Mouse (Mus musculus): Measurements from ENCODE around the gene Usp37.
"Not testable (repeated sequence)": the region's sequence is repeated elsewhere in the genome, so short reads cannot be mapped to it uniquely, and the experiment has no call there.

The Usp37 gene

GRCm38 (mm10) chr1:74544184-74544583 is at the start of gene Usp37:
Gene Usp37 (minus strand): TSS chr1:74544284.
- no peak for DNase-seq (ENCODE audit: low spot score in 2 of 2)

- peak; percentile 85 to 97 for DNase-seq (ENCODE audit: low spot score in 2 of 2)
These were observed 43.8 kb upstream of the Usp37 start, which contains the start of the genes Zfp142 and Bcs1l for GRCm38 (mm10) chr1:74587773-74588445. Gene Zfp142 (minus strand): TSS chr1:74588246. Gene Bcs1l (plus strand): TSS chr1:74588289.

- DNase-seq (ENCODE audit: low spot score in 2 of 2): peak in 1 of 2 experiments; percentile 67
These were observed 43.2 kb upstream of the Usp37 start for GRCm38 (mm10) chr1:74587233-74587772.

- no peak for DNase-seq (ENCODE audit: low spot score in 2 of 2)
These were observed 40.7 kb upstream of the Usp37 start for GRCm38 (mm10) chr1:74584616-74585398.

GRCm38 (mm10) chr1:74582621-74583020 is 38.5 kb upstream of the Usp37 start:
- no peak for DNase-seq (ENCODE audit: low spot score in 2 of 2)

GRCm38 (mm10) chr1:74569739-74570719 is 25.9 kb upstream of the Usp37 start:
- no peak for DNase-seq (ENCODE audit: low spot score in 2 of 2)

GRCm38 (mm10) chr1:74565834-74566233 is 21.8 kb upstream of the Usp37 start:
- DNase-seq (ENCODE audit: low spot score in 2 of 2): no peak

- no peak for DNase-seq (ENCODE audit: low spot score in 2 of 2)
These were observed 15.0 kb upstream of the Usp37 start for GRCm38 (mm10) chr1:74559061-74559460.

- no peak for DNase-seq (ENCODE audit: low spot score in 2 of 2)
These were observed 1.6 kb downstream of the Usp37 start, which contains the start of gene Plcd4 for GRCm38 (mm10) chr1:74542451-74542961. Gene Plcd4 (plus strand): TSS chr1:74542888.

GRCm38 (mm10) chr1:74538650-74539049 is 5.4 kb downstream of the Usp37 start:
- no peak for DNase-seq (ENCODE audit: low spot score in 2 of 2)

GRCm38 (mm10) chr1:74528589-74528988 is 15.5 kb downstream of the Usp37 start:
- no peak for DNase-seq (ENCODE audit: low spot score in 2 of 2)

GRCm38 (mm10) chr1:74524746-74525145 is 19.3 kb downstream of the Usp37 start:
- DNase-seq (ENCODE audit: low spot score in 2 of 2): no peak

- no peak for DNase-seq (ENCODE audit: low spot score in 2 of 2)
These were observed 24.2 kb downstream of the Usp37 start for GRCm38 (mm10) chr1:74519875-74520274.

GRCm38 (mm10) chr1:74512999-74513398 is 31.1 kb downstream of the Usp37 start:
- not testable (repeated sequence) for DNase-seq (ENCODE audit: low spot score in 2 of 2)

- DNase-seq (ENCODE audit: low spot score in 2 of 2): no peak
These were observed 32.8 kb downstream of the Usp37 start for GRCm38 (mm10) chr1:74511306-74511705.

GRCm38 (mm10) chr1:74507780-74508179 is 36.3 kb downstream of the Usp37 start:
- no peak for DNase-seq (ENCODE audit: low spot score in 2 of 2)

GRCm38 (mm10) chr1:74506471-74506881 is 37.6 kb downstream of the Usp37 start:
- DNase-seq (ENCODE audit: low spot score in 2 of 2): peak in 1 of 2 experiments; percentile 27

GRCm38 (mm10) chr1:74505721-74506464 is 38.2 kb downstream of the Usp37 start, which contains the start of gene Cnot9:
Gene Cnot9 (plus strand): TSS chr1:74506058.
- DNase-seq (ENCODE audit: low spot score in 2 of 2): peak; percentile 99 to 100

GRCm38 (mm10) chr1:74505393-74505720 is 38.7 kb downstream of the Usp37 start:
- no peak for DNase-seq (ENCODE audit: low spot score in 2 of 2)

GRCm38 (mm10) chr1:74501106-74501505 is 43.0 kb downstream of the Usp37 start:
- DNase-seq (ENCODE audit: low spot score in 2 of 2): no peak

All from frontal cortex, postnatal 25 days (tissue).